Mouse (Mus musculus): ENCODE measurements around the gene Sipa1l2.

DNA sequence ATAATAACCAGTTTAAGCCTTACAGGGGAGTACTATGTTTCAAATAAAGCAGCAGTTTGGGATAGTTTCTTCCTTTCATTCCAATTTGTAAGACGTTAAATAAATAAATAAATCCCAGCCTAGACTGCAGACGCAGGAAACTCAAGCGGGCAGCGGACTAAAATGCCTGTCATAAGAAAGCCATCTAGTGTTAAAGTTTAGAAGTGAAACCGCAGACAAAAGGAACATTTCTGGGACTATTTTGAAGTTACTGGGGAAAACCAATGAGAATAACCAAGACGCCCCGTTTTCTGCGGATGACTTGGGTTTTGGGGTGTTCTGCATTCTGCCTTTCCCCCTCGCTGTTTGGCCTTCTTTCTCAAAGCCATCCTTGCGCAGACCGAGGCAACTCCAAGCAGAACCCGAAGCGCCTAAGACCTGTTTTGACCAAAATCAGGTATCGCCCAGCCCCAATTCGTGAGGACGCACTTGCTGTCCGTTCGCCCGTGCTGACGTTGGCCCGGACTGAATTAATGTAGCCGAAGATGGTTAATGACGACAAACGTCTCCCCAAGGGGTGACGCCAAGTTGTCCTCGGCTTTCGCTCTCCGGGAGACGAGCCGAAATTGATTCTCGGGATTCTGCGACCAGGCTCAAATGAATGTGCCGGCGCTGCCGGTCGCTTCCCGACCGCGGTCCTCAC, 616 bp downstream of the Sipa1l2 start:
- TF ChIP-seq CTCF (IDR thresholded peaks at IDR 0.05; ENCODE audit: control insufficient read depth, insufficient read depth, insufficient read length), result no peak
- no peak for TF ChIP-seq USF1 (IDR thresholded peaks at IDR 0.05; ENCODE audit: low read depth)
